Mouse (Mus musculus) midbrain, embryonic 14.5 days (tissue): ENCODE measurements around the gene Tmem131l. TPM values are rescaled to one million over a fixed set of nuclear protein-coding genes. Genes with fewer than 3 reads are reported as not detected.
"Not testable (repeated sequence)": the region's sequence is repeated elsewhere in the genome, so short reads cannot be mapped to it uniquely, and the experiment has no call there.

Source experiments
- ATAC-seq: fragments of 200-750 bp; cut with Nextera tagmentation; 2 replicates; pipeline ENCODE4 v1.8.0; 2017; ENCODE audit warnings: moderate number of reproducible peaks, moderate library complexity; ENCODE audit not compliant: low FRiP score, low TSS enrichment
- DNase-seq: peaks from one replicate; pipeline ENCODE4 v3.0.0-alpha.2; 2015
- H3K27ac ChIP-seq: fragments of 300-500 bp; sonication (generic); replicated peaks from 2 replicates; pipeline ENCODE4 v1.5.1; 2014; ENCODE audit warnings: mild to moderate bottlenecking, low read depth, low read length, moderate library complexity
- H3K27me3 ChIP-seq: fragments of 300-500 bp; sonication (generic); 2 replicates; pipeline ENCODE4 v1.6.1; 2014; ENCODE audit warnings: low read length, control low read depth, mixed read lengths; ENCODE audit not compliant: control insufficient read depth, insufficient read depth
- H3K36me3 ChIP-seq: fragments of 300-500 bp; sonication (generic); 2 replicates; pipeline ENCODE4 v1.6.1; 2014; ENCODE audit warnings: low read length, control low read depth; ENCODE audit not compliant: control insufficient read depth, insufficient read depth
- H3K4me1 ChIP-seq: fragments of 300-500 bp; sonication (generic); 2 replicates; pipeline ENCODE4 v1.6.1; 2014; ENCODE audit warnings: mild to moderate bottlenecking, antibody characterized with exemption, low read length, control low read depth; ENCODE audit not compliant: control insufficient read depth, insufficient read depth
- H3K4me2 ChIP-seq: fragments of 300-500 bp; sonication (generic); 2 replicates; pipeline ENCODE4 v1.6.1; 2014; ENCODE audit warnings: mild to moderate bottlenecking, low read length, moderate library complexity
- H3K4me3 ChIP-seq: fragments of 300-500 bp; sonication (generic); replicated peaks from 2 replicates; pipeline ENCODE4 v1.5.1; 2014; ENCODE audit warnings: low read depth, low read length
- H3K9ac ChIP-seq: fragments of 300-500 bp; sonication (generic); replicated peaks from 2 replicates; pipeline ENCODE4 v1.6.1; 2014; ENCODE audit warnings: mild to moderate bottlenecking, low read length, moderate library complexity
- H3K9me3 ChIP-seq: fragments of 300-500 bp; sonication (generic); 2 replicates; pipeline ENCODE4 v1.6.1; 2016; ENCODE audit warnings: low read length, control low read depth, mixed read lengths; ENCODE audit not compliant: control insufficient read depth
- WGBS: fragments of 180-500 bp; shearing (Covaris S2); extraction: QIAGEN DNeasy Blood & Tissue Kit; methylation state at CpG from one replicate; pipeline ENCODE4 v1.1.7; 2014; 5-methylcytosine and 5-hydroxymethylcytosine counted together
- polyA plus RNA-seq: library from polyadenylated mRNA; unstranded; fragments of >200 nt; fragmentation: Nextera tagmentation; extraction: Ambion mirVana; gene quantifications from 2 replicates; pipeline ENCODE4 v1.2.1, GENCODE M21; 2014

The Tmem131l gene
- polyA plus RNA-seq, 1 experiment from 2014 or later = 90.7 TPM

GRCm38 (mm10) chr3:83898246-83898645 is 141.7 kb downstream of the Tmem131l start:
- no peak for ATAC-seq
- no peak overlapping the region for H3K9ac ChIP-seq
- no peak for DNase-seq
- no peak overlapping the region for H3K4me2 ChIP-seq
- H3K9me3 ChIP-seq = no peaks in the 10 kb centered on the region
- no peak overlapping the region for H3K4me3 ChIP-seq
- no peaks in the 10 kb centered on the region for H3K4me1 ChIP-seq
- H3K36me3 ChIP-seq = peaks cover 77% of the 10 kb centered on the region
- no peak overlapping the region for H3K27ac ChIP-seq
- WGBS = 98% methylated on average over 9 of the region's 9 CpGs
- H3K27me3 ChIP-seq = no peaks in the 10 kb centered on the region

GRCm38 (mm10) chr3:83895811-83896210 is 144.2 kb downstream of the Tmem131l start:
- no peak overlapping the region for H3K4me3 ChIP-seq
- no peaks in the 10 kb centered on the region for H3K9me3 ChIP-seq
- H3K27me3 ChIP-seq = no peaks in the 10 kb centered on the region
- ATAC-seq (0 out of 2 replicates have a peak, but pooled peaks have one; percentile 31), DNase-seq (no peak)
- WGBS = 49% methylated on average over 3 of the region's 3 CpGs
- H3K27ac ChIP-seq = no peak overlapping the region
- no peaks in the 10 kb centered on the region for H3K4me1 ChIP-seq
- no peak overlapping the region for H3K4me2 ChIP-seq
- no peak overlapping the region for H3K9ac ChIP-seq
- H3K36me3 ChIP-seq = peaks cover 53% of the 10 kb centered on the region

GRCm38 (mm10) chr3:83895111-83895510 is 144.9 kb downstream of the Tmem131l start:
- 92% methylated on average over 5 of the region's 5 CpGs for WGBS
- no peak for DNase-seq
- Histone ChIP-seq H3K36me3 (peaks cover 46% of the 10 kb centered on the region), H3K9ac (no peak overlapping the region), H3K4me2 (no peak overlapping the region), H3K27ac (no peak overlapping the region), H3K27me3 (no peaks in the 10 kb centered on the region), H3K4me1 (no peaks in the 10 kb centered on the region), H3K4me3 (no peak overlapping the region), H3K9me3 (no peaks in the 10 kb centered on the region)
- ATAC-seq = no peak

GRCm38 (mm10) chr3:83885163-83885562 is 154.8 kb downstream of the Tmem131l start:
- H3K9me3 ChIP-seq = no peaks in the 10 kb centered on the region
- no peak overlapping the region for H3K4me3 ChIP-seq
- H3K4me1 ChIP-seq = no peaks in the 10 kb centered on the region
- no peak overlapping the region for H3K9ac ChIP-seq
- WGBS = 81% methylated on average over 2 of the region's 2 CpGs
- ATAC-seq (no peak), DNase-seq (no peak)
- H3K27ac ChIP-seq = no peak overlapping the region
- no peaks in the 10 kb centered on the region for H3K27me3 ChIP-seq
- no peaks in the 10 kb centered on the region for H3K36me3 ChIP-seq
- H3K4me2 ChIP-seq = no peak overlapping the region

GRCm38 (mm10) chr3:83879261-83880050 is 160.5 kb downstream of the Tmem131l start:
- DNase-seq, H3K4me3 ChIP-seq, ATAC-seq, H3K9me3 ChIP-seq, H3K27me3 ChIP-seq, H3K4me1 ChIP-seq, H3K4me2 ChIP-seq, H3K9ac ChIP-seq, H3K36me3 ChIP-seq, H3K27ac ChIP-seq: not testable (repeated sequence)
- WGBS = 85% methylated on average over 5 of the region's 5 CpGs

GRCm38 (mm10) chr3:83878801-83879200 is 161.2 kb downstream of the Tmem131l start:
- Histone ChIP-seq H3K27ac (no peak overlapping the region), H3K36me3 (no peaks in the 10 kb centered on the region), H3K4me2 (no peak overlapping the region), H3K4me3 (no peak overlapping the region), H3K27me3 (no peaks in the 10 kb centered on the region), H3K4me1 (no peaks in the 10 kb centered on the region), H3K9me3 (no peaks in the 10 kb centered on the region), H3K9ac (no peak overlapping the region)
- no peak for ATAC-seq
- DNase-seq = no peak
- WGBS = 89% methylated on average over 4 of the region's 4 CpGs

GRCm38 (mm10) chr3:83876299-83876698 is 163.7 kb downstream of the Tmem131l start:
- no peak overlapping the region for H3K27ac ChIP-seq
- DNase-seq (no peak), ATAC-seq (no peak)
- H3K4me1 ChIP-seq = no peaks in the 10 kb centered on the region
- H3K9me3 ChIP-seq = no peaks in the 10 kb centered on the region
- H3K36me3 ChIP-seq = no peaks in the 10 kb centered on the region
- no peak overlapping the region for H3K9ac ChIP-seq
- no peaks in the 10 kb centered on the region for H3K27me3 ChIP-seq
- H3K4me3 ChIP-seq = no peak overlapping the region
- H3K4me2 ChIP-seq = no peak overlapping the region
- WGBS = 72% methylated on average over 4 of the region's 4 CpGs

- H3K4me3 ChIP-seq, H3K4me1 ChIP-seq, ATAC-seq, H3K27ac ChIP-seq, H3K9ac ChIP-seq, H3K9me3 ChIP-seq, H3K36me3 ChIP-seq, H3K4me2 ChIP-seq, H3K27me3 ChIP-seq, DNase-seq: not testable (repeated sequence)
- WGBS = 89% methylated on average over 2 of the region's 2 CpGs
Measured at GRCm38 (mm10) chr3:83875078-83875477, 164.9 kb downstream of the Tmem131l start.

GRCm38 (mm10) chr3:83872853-83873252 is 167.1 kb downstream of the Tmem131l start:
- not testable (repeated sequence) for ATAC-seq, H3K4me3 ChIP-seq, H3K4me1 ChIP-seq, H3K9me3 ChIP-seq, H3K4me2 ChIP-seq, H3K36me3 ChIP-seq, DNase-seq, H3K27ac ChIP-seq, H3K9ac ChIP-seq, H3K27me3 ChIP-seq
- 86% methylated on average over 2 of the region's 2 CpGs for WGBS
